Mouse (Mus musculus): ENCODE measurements around the gene Tectb.
"Not testable (repeated sequence)": the region's sequence is repeated elsewhere in the genome, so short reads cannot be mapped to it uniquely, and the experiment has no call there.

The Tectb gene

DNA sequence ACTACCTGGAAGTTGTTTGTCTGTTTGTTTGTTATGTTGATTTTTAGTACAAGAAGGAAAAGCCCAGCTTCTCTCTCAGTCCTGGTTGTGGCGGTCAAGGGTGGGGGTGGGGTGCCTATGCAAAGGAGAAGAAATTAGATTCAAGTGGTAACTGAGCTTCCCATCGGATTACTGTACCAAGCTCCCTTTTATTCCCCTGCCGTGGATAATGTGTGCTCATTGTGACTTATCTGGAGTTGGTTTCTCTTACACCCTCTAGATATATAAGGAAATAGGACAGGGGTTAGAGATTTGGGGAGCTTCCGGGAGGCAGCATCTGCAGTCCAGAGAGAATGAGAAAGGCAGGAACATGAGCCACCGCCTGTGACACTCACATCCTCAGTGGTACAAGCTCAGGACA is at the start of gene Tectb:
Gene Tectb, plus strand, starts transcription at position 301 of the 400 bp plus-strand sequence.
- no peak for DNase-seq (ENCODE audit: low spot score)

DNA sequence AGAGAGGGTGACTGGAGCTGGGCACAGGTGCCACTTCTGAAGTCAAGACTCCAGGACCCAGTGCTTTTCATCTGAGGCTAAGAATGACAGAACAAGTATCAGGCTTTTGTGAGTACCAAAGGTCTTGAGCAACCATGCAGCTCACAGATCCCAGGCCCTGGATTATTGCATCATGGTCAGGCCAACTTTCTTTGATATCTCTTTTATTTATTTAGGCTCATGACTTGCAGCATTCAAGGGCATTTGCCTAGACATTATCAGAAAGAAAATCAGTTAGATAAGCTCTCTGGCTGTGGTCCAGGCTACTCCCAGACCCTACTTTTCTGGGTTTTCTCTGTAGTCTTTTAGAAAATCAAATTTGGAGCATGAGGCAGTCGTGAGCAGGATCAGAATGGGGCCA is 48.8 kb upstream of the Tectb start:
- no peak for DNase-seq (ENCODE audit: low spot score)

DNA sequence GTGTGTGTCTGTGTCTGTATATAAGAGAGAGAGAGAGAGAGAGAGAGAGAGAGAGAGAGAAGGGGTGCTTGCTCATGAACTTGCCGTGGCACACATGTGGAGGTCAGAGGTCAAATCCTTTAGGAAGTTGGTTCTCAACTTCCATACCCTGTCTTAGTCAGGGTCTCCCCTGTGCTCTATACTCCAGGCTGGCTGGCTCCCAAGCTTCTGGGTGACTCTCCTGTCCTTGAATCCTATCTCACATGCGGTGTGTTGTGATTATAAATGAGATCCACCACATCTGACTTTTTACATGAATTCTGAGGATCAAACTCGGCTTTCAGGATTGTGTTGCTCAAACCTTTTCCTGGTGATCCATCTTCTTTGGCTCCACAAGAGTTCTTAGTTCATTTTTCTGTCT is 48.1 kb upstream of the Tectb start:
- no peak for DNase-seq (ENCODE audit: low spot score)

GRCm38 (mm10) chr19:55134521-55134920 is 46.0 kb upstream of the Tectb start:
- no peak for DNase-seq (ENCODE audit: low spot score)

DNA sequence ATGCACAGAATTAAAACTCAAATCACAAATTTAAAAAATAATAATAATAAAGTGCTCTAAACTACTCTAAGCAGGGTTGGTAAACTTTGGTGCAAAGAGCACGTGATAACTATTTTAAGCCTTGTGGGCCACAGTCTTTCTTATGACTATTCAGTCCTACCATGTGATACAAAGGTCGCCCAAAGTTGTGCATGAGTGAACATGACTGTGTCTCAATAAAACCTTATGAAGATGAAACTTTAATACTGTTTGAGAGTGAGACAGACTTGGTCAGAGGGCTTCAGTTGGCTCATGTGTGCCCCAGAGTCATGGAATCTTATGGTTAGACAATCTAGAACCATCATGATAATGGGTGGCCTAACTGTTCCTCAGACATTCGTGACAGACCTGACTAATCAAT is 44.6 kb upstream of the Tectb start:
- DNase-seq (ENCODE audit: low spot score), result no peak

- no peak for DNase-seq (ENCODE audit: low spot score)
Observed at GRCm38 (mm10) chr19:55136693-55137427, 43.7 kb upstream of the Tectb start.

- no peak for DNase-seq (ENCODE audit: low spot score)
Observed at GRCm38 (mm10) chr19:55137884-55138283, 42.6 kb upstream of the Tectb start.

- no peak for DNase-seq (ENCODE audit: low spot score)
Observed at GRCm38 (mm10) chr19:55138506-55138905, 42.0 kb upstream of the Tectb start.

DNA sequence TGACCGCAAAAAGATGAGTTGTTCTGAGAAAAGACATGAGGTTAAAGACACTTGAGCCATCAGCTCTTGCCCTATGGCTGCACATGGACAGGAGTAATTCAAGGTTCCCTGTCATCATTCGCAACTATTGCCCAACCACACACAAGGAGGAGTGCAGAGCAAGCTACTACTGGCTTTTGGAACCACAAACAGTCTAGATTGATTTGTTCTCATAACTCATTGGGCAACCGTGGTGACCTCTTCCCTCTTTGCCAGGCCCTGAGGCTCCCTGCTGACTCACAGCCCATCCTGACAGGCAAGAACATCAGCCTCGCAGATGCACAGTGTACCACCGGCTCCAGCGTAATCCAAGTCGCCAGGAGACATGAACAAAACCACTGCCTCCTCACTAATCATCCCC is 41.2 kb upstream of the Tectb start:
- no peak for DNase-seq (ENCODE audit: low spot score)

DNA sequence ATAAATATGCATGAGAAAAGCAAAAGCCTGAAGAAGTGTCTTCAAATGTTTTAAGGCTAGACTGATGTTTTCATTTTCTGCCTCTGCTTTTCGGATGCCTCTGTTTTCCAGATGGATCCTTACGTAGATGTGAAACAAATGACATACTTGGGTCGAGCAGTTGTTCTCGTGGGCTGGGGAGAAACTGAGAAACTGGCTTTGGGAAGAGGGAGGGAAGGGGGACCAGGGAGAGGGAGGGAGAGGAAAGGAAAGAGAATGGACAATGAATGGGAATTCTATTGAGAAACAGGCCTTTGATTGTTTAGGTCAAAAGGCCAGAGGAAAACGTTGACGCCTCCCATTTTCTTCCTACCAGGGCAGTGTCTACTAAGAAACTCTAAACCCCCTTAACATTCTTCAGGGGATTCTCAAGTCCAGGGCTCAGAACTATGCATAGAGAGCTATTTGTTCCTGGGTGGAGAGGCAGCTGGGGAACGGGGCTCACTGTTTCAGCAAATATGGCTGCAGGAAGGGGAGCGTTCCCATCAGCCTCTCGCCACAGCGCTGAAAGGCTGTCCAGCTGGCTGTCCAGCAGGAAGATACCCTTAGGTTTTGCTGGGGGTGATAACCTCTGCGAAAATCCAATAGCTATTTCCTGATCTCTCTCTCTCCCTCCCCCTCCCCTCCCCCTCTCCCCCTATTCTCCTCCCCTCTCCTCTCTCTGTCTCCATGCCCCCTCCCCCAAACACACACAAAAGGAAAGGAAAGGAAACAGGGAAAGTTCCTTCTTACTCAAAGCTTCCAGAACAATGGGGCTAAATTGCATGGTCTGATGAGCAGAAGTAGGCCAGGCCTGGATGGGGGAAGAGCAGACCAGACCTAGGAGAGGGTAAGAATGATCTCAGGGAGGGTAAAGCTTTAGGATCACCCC is 36.9 kb upstream of the Tectb start:
- no peak for DNase-seq (ENCODE audit: low spot score)

GRCm38 (mm10) chr19:55144691-55145090 is 35.8 kb upstream of the Tectb start:
- DNase-seq (ENCODE audit: low spot score), result no peak

DNA sequence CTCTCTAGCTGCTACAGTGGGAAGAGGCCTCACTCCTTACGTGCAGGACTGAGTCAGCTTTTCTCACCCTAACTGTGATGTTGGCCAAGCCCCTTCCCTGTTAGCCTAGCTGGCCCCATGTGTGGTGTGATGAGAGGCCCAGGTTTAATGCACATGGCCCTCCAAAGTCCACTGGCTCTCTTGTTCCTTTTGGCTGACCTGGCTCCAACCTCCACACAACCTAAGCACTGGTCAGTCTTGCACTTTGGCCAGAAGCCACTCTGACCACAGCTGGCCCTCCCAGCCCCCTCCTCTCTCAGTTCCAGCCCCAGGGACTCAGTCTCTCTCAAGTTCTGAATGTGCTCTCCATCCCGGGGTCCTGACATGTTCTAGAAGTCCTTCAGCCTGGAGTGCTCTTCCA is 35.4 kb upstream of the Tectb start:
- no peak for DNase-seq (ENCODE audit: low spot score)

- DNase-seq (ENCODE audit: low spot score), result no peak
Observed at GRCm38 (mm10) chr19:55147568-55147967, 33.0 kb upstream of the Tectb start.

GRCm38 (mm10) chr19:55148109-55148508 is 32.4 kb upstream of the Tectb start:
- no peak for DNase-seq (ENCODE audit: low spot score)

DNA sequence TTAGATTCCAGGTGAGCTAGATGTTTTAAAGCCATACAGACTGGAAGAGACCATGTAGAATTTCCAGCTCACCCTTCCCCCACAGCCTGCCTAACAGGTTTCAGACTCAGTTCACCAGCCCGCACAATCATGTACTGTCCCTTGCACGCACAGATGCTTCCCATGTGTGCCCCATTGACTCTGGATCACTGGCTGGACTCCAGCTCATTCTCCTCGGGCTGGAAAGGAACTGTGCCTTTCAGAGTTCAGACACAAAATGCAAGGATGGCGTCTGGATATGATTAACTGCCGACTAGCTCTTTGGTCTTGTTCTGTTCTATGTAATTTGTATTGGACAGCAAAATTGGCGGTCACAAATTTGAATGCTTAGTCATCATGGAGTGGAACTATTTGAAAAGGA is 30.9 kb upstream of the Tectb start:
- no peak for DNase-seq (ENCODE audit: low spot score)

- not testable (repeated sequence) for DNase-seq (ENCODE audit: low spot score)
Observed at GRCm38 (mm10) chr19:55152274-55152673, 28.3 kb upstream of the Tectb start.

- no peak for DNase-seq (ENCODE audit: low spot score)
Observed at GRCm38 (mm10) chr19:55152983-55153382, 27.6 kb upstream of the Tectb start.

DNA sequence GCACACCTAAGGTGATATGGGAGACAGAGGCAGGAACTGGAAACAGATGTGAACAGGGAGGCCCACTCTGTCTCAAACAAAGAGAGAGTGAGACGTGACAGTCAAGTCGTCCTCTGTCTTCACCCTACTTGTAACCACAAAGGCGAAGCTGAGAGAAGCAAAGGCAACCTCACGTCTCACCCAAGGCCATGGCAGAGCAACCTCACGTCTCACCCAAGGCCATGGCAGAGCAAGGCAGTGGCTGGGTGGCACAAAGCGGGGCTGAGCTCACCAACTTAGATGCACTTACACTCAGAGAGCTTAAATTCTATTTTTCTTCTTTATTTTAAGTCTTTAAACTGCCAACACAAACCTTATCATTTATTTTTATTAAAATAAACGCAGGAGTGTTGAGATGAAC is 23.5 kb upstream of the Tectb start:
- no peak for DNase-seq (ENCODE audit: low spot score)

DNA sequence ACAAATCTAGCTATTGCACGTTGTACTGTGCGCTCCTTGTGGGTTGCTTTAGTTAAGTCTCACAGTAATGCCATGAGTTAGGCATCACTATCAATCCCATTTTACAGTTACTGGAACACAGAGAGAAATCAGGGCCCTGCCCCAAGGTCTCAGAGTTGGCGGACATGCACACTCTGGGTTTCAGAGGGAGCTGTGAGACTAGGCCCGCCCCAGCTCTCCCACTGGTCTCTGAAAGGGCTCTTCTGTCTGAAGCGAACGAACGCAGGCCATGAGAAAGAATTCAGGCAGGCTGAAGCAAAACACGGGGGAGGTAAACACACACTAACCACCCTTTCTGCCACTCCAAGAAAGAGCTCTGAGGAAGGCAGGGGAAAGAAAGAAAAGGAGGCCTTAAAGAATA is 21.9 kb upstream of the Tectb start:
- DNase-seq (ENCODE audit: low spot score), result no peak

DNA sequence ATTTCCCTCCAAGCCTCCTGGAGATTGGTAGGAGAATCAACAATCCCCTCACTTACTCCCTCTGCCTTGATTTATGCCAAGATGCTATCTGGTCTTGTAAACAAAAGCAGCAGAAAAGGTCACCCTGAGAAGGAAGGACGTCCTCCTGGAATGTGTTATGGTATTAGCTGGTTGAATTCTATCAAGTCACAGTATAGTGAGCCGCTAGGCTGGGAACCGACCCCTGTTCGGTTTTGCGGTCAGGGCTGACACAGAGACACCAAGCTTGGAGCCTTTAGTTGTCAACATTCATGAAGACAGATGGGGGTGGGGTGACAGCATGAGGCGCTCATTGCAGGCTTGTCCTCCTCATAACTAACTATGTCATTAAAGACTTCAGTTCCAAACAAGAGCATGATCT is 20.7 kb upstream of the Tectb start:
- no peak for DNase-seq (ENCODE audit: low spot score)

- no peak for DNase-seq (ENCODE audit: low spot score)
Observed at GRCm38 (mm10) chr19:55162271-55162670, 18.3 kb upstream of the Tectb start.

GRCm38 (mm10) chr19:55164162-55164561 is 16.4 kb upstream of the Tectb start:
- DNase-seq (ENCODE audit: low spot score), result no peak

DNA sequence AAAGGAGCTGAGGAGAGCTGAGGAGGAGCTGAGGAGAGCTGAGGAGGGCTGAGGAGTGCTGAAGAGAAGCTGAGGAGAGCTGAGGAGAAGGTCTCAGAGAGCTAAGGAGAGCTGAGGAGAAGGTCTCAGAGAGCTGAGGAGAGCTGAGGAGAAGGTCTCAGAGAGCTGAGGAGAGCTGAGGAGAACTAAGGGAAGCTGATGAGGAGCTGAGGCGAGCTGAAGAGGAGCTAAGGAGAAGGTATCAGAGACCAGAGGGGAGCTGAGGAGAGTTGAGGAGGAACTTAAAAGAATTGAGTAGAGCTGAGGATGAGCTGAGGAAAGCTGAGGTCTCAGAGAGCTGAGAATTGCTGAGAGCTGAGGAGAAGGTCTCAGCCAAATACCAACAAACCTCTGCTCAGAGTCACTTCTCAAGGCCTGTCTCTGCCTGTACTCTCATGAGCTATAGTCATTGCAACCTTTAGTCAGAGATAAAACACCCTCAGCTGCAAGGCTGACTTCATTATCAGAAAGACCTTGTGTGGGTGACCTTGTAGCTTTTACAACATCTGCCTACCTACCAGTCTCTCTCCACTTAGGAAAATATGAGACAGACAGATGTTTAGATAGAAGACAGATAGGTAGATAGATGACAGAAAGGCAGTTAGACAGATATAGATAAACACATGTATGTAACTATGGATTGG is 15.2 kb upstream of the Tectb start:
- no peak for DNase-seq (ENCODE audit: low spot score)

Measured in layer of hippocampus, adult 9-10 months (tissue).